Mouse (Mus musculus): Measurements from ENCODE around the gene Actn1.

The Actn1 gene

DNA sequence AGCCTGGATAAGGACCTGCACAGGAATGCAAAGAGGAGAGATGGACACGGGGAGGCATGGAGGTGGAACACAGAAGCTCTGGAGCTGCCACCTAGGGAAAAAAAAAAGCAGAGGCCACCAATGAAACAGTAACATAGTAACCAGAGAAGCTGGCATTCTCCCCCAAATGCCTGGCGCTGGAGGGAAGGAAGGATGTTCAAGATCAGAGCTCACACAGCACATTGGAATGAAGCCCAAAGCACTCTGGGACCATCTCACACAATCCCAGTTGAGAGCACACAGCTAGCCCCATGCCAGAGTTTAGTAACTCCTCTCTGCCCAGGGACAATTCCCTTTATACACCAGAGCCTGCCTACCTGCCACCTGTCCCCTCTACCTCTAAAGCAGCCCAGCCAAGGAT, 34.1 kb downstream of the Actn1 start:
- no peak for DNase-seq

DNA sequence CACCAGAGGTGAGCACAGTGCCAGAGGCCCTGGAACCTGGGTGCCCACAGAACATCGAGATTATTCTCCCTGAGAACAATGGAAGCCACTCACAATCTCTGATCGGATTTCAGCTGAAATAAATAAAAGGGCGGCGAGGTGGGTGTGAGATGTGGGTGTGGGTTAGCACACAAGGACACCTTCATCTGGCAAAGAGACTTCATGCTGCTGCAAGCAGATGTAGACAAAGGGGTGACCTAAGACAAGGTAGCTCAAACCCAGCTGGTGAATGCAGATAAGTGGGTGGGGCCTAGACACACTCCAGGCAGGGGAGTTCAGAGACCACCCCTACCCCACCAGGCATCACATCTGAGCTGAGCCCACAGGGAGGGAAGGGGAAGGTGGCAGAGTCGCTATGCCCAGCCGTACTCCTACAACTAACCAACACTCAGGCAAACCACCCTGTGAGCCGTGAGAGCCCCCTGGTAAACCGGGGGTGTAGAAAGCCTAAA, 35.9 kb downstream of the Actn1 start:
- DNase-seq, result peak in 1 of 2 experiments; percentile 49

DNA sequence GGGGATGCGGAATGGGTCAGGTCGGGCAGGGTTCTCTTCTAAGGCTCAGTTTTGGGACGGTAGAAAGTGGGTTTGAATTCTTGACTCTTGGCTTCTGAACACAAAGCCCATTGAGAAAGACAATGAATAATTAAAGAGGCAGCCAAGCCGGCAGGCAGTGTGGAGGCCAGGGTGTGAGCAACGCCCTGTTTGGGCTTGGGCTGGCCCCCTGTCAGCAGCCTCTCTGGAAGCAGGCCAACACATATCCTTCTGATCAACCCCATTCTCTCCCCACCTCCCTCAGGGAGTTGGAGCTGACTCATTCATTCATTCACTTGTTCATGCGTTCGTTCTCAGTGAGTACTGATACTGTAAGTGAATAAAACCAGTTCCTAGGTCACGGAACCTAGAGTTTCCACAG, 36.7 kb downstream of the Actn1 start:
- DNase-seq, result peak in 1 of 2 experiments; percentile 56

DNA sequence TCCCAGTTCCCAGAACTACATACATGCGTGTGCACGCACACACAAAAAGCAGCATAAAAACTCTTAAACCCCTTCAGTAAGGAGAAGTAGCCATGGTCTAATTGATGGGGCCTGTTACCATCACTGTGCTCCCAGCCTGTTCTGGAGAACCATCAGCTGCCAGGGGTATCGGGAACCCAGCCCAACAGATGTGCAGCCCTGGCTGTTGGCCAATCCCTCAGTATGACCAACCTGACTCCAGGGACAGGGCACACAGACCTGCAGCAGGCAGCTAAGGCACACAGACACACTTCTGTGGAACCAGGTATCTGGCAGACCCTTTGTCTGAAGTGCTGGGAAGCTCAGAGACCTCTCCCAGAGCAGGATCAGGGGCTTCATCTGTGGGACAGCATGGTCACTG, 37.7 kb downstream of the Actn1 start:
- no peak for DNase-seq

- DNase-seq, result peak in 1 of 2 experiments; percentile 58
Measured at GRCm38 (mm10) chr12:80220260-80221038, 39.7 kb downstream of the Actn1 start.

GRCm38 (mm10) chr12:80218784-80219183, 41.4 kb downstream of the Actn1 start:
- no peak for DNase-seq

DNA sequence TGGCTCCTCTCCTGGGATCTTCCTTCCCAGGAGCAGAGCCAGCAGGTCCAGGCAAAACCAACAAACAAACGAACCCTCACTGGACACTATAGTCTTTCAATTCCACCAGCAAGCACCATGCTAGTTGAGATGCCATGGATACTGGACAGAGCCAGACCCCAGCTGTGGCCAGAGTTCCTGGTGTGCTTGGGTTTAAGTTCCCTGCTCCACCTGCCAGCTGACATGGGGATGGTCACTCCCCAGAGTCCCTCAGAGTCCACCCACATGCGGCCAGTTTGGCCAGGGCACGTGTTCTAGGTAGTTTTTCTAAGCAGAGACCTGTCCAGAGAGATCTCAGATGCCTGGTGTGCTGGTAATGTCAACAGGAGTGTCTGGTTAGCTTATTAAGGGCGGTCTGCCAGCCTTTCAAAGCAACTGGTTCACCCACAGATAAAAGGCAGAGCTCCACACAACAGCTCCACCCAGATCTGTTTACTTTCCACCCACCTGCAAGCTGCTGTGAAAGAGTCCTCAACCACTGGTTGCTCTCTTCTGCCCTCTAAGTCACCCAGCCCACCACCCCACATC, 42.0 kb downstream of the Actn1 start:
- DNase-seq, result peak in 1 of 2 experiments; percentile 49

DNA sequence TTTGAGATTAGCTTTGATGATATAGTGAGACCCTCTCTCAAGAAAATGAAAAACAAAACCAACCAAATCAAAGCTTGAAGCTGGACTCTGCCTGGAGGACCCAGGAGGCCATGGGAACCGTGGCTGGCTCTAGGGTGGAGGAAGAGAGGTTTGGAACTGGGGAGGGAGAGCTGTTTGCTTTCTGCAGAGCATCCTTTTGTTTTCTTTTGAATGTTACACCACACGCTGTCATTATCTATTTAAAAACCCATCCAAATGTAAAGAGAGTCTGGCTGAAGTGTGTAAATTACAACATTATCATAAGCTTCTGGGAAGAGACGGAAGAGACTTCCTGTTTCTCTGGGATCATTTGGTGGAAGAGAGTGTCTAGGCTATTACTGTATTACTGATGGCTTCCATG, 43.1 kb downstream of the Actn1 start:
- DNase-seq, result no peak

GRCm38 (mm10) chr12:80216258-80216881, 43.8 kb downstream of the Actn1 start:
- DNase-seq, result peak; percentile 73 to 83

GRCm38 (mm10) chr12:80213810-80214209, 46.4 kb downstream of the Actn1 start:
- no peak for DNase-seq

DNA sequence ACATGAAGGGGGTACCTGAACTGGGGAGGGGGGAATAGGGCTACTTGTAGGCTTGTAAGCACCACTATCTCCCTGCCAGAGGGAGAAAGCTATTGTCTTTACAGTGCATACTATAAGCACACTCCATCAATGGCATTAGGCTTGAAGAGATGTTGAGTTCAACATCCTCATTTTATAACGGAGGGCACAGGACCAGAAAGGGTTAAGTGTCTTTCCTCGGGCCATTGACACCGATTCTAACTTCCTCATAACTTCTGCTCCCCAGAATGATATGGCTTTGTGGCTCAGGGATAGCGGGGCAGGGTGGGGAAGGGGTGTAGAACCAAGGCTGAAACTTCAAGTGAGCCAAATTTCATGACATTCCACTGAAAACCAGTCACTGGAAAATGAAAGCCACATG, 46.9 kb downstream of the Actn1 start:
- DNase-seq, result no peak

GRCm38 (mm10) chr12:80210791-80211612, 49.2 kb downstream of the Actn1 start:
- DNase-seq, result peak in 1 of 2 experiments; percentile 43

GRCm38 (mm10) chr12:80209914-80210313, 50.3 kb downstream of the Actn1 start:
- DNase-seq, result peak in 1 of 2 experiments; percentile 41

GRCm38 (mm10) chr12:80208126-80208820, 51.9 kb downstream of the Actn1 start:
- DNase-seq, result peak; percentile 57 to 64

- DNase-seq, result peak; percentile 89 to 90
Measured at GRCm38 (mm10) chr12:80203284-80203683, 56.9 kb downstream of the Actn1 start.

DNA sequence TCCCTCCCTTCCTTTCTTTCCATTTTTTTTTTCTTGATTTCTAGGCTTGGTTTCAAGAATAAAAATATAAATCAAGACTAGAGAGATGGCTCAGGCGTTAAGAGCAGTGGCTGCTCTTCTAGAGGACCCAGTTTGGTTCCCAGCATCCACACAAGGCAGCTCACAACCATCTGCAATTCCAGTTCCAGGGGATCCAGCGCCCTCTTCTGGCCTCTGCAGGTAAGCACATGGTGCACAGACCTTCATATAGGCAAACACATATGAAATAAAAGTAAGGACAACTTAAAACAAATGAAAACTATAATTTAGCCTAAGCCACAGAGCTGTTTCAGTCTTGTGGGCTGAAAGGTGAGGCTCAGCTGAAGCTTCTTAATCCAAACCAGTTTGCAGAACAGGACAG, 60.4 kb downstream of the Actn1 start:
- DNase-seq, result no peak

DNA sequence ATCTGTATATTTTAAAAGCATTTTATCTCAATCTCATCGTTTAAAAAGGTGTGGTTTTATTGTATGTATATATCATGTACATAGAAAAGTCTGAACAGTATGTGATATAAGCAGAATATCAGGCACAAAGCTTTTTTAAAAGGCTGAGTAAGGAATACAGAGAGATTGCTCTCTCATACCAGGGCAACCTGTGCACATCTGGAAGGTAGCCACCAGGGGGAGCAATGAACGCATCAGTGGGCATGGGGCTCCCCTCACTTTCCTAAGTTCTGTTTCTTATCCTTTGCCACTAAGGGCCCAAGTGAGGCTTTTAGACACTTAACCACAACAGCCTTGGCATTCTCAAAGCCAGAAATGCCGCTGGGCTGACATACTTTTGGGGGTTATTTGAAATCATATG, 61.7 kb downstream of the Actn1 start:
- peak; percentile 71 to 83 for DNase-seq

DNA sequence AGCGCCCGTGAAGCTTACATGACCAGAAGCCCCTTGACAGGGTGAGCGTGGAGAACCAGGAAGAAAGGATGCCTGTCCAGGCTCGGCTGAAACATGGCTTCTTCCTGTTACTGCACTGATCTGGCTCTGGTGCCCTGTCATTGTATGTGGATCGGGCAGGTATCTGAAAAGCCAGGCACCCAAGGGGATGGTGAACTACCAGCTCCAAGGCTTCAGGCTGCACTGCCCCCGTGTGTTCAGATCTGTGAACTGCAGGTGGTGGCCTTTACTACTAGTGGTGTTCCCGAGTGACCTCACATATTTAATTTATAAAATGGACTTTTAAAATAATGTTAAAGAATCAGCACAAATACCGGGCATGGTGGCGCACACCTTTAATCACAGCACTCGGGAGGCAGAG, 62.8 kb downstream of the Actn1 start:
- peak; percentile 41 to 45 for DNase-seq

- DNase-seq, result no peak
Measured at GRCm38 (mm10) chr12:80191806-80192205, 68.4 kb downstream of the Actn1 start.

- no peak for DNase-seq
Measured at GRCm38 (mm10) chr12:80191371-80191770, 68.8 kb downstream of the Actn1 start.

- no peak for DNase-seq
Measured at GRCm38 (mm10) chr12:80190915-80191314, 69.3 kb downstream of the Actn1 start.

DNA sequence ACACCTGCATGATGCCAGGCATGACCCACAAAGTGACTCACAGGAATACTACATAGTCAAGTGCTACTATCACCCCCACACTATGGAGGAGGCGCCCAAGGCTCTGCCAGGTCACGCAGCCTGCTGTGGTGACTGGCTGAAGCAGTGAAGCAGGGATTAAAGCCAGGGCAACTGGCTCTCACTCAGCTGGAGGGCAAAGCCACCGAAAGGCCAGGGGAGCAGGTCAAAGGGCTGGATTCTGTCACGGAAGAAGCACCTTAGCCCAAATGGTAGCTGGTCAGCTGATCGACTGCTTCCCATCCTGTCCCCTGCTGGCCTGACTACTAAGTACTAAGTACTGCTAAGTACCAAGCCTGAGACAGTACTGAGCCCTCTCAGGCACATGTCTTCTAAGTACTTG, 76.1 kb downstream of the Actn1 start:
- no peak for DNase-seq

All from lung, adult 18-20 months (tissue).